Mouse (Mus musculus) cerebellum, adult 2 months (tissue): Measurements from ENCODE around the gene Lad1. TPM values are rescaled to one million over a fixed set of nuclear protein-coding genes. Genes with fewer than 3 reads are reported as not detected.

Experiments
- DNase-seq, 2 experiments: peaks; one replicate each; pipeline ENCODE4 v3.0.0; 2021
- H3K27ac ChIP-seq: fragments of 200-500 bp; 2 replicates; pipeline ENCODE4 v1.5.1; 2012; ENCODE audit warnings: low read length, control low read depth, inconsistent platforms; ENCODE audit not compliant: insufficient read depth
- H3K27me3 ChIP-seq: fragments of 200-500 bp; 2 replicates; pipeline ENCODE4 v1.6.1; 2012; ENCODE audit warnings: inconsistent platforms, mild to moderate bottlenecking, low read length, moderate library complexity; ENCODE audit not compliant: control insufficient read depth, insufficient read depth
- H3K4me1 ChIP-seq: fragments of 200-500 bp; 2 replicates; pipeline ENCODE4 v1.6.1; 2011; ENCODE audit warnings: low read length; ENCODE audit not compliant: control insufficient read depth, insufficient read depth
- H3K4me3 ChIP-seq: fragments of 200-500 bp; replicated peaks from 2 replicates; pipeline ENCODE3; 2011; ENCODE audit warnings: mild to moderate bottlenecking, low read depth, low read length, control low read depth; ENCODE audit not compliant: insufficient read depth
- CTCF ChIP-seq: fragments of 200-500 bp; IDR thresholded peaks from 2 replicates; pipeline ENCODE4 v1.5.1; 2011; ENCODE audit warnings: low read depth, mild to moderate bottlenecking, control low read depth, low read length, moderate library complexity, borderline replicate concordance; ENCODE audit not compliant: insufficient read depth
- POLR2A ChIP-seq: fragments of 200-500 bp; IDR thresholded peaks from 2 replicates; pipeline ENCODE4 v1.6.1; 2011; ENCODE audit warnings: low read length, control low read depth, borderline replicate concordance; ENCODE audit not compliant: insufficient read depth
- WGBS: fragments of 180-500 bp; shearing (Covaris S2); methylation state at CpG from one replicate; pipeline ENCODE4 v1.1.7; 2018; 5-methylcytosine and 5-hydroxymethylcytosine counted together
- polyA plus RNA-seq: library from polyadenylated mRNA; depleted of rRNA; stranded (reverse); fragments of >200 nt; gene quantifications from 2 replicates; pipeline ENCODE4 v1.2.3, GENCODE M21; 2012; rRNA removed

Gene Lad1
- 0.76 and 1.2 TPM in 2 replicates for polyA plus RNA-seq

GRCm38 (mm10) chr1:135818481-135819086 is at the start of gene Lad1:
TSS of gene Lad1 (plus strand) at chr1:135818598.
- H3K4me3 ChIP-seq: peak within 1 kb of the TSS; percentile 20
- TF ChIP-seq POLR2A: no peak
- DNase-seq: peak; percentile 14 to 23
- no peak within 1 kb of the TSS for H3K27ac ChIP-seq
- peaks cover 3% of the 10 kb centered on the region; the same call in 1 of the 2 replicates for H3K4me1 ChIP-seq
- H3K27me3 ChIP-seq: peaks cover 5% of the 10 kb centered on the region; the same call in 1 of the 2 replicates
- WGBS: under 1% methylated on average over 63 of the region's 63 CpGs

- no peak overlapping the region for H3K27ac ChIP-seq
- no peaks in the 10 kb centered on the region for H3K4me1 ChIP-seq
- DNase-seq: no peak
- no peak for TF ChIP-seq CTCF
- TF ChIP-seq POLR2A: no peak
- H3K27me3 ChIP-seq: no peaks in the 10 kb centered on the region
- H3K4me3 ChIP-seq: no peak overlapping the region
- WGBS: 78% methylated on average over 7 of the region's 7 CpGs
Observed at GRCm38 (mm10) chr1:135770237-135770636, 48.2 kb upstream of the Lad1 start.

GRCm38 (mm10) chr1:135770896-135771572 is 47.4 kb upstream of the Lad1 start:
- H3K4me3 ChIP-seq: no peak overlapping the region
- no peaks in the 10 kb centered on the region for H3K27me3 ChIP-seq
- DNase-seq: no peak
- TF ChIP-seq POLR2A (no peak), CTCF (no peak)
- no peak overlapping the region for H3K27ac ChIP-seq
- no peaks in the 10 kb centered on the region for H3K4me1 ChIP-seq
- WGBS: 33% methylated on average over 12 of the region's 12 CpGs

GRCm38 (mm10) chr1:135771573-135771970 is 46.8 kb upstream of the Lad1 start:
- TF ChIP-seq CTCF: no peak
- no peak for TF ChIP-seq POLR2A
- 49% methylated on average over 8 of the region's 8 CpGs for WGBS

GRCm38 (mm10) chr1:135776596-135776995 is 41.8 kb upstream of the Lad1 start:
- Histone ChIP-seq H3K4me1 (no peaks in the 10 kb centered on the region; the same call in 1 of the 2 replicates), H3K4me3 (no peak overlapping the region), H3K27me3 (no peaks in the 10 kb centered on the region), H3K27ac (no peak overlapping the region)
- DNase-seq: no peak
- no peak for TF ChIP-seq CTCF
- TF ChIP-seq POLR2A: no peak

More at GRCm38 (mm10) chr1:135771573-135771970, 46.8 kb upstream of the Lad1 start:
- Histone ChIP-seq H3K27me3 (no peaks in the 10 kb centered on the region), H3K4me1 (no peaks in the 10 kb centered on the region), H3K27ac (no peak overlapping the region), H3K4me3 (no peak overlapping the region)
- no peak for DNase-seq

GRCm38 (mm10) chr1:135777046-135777445 is 41.4 kb upstream of the Lad1 start:
- 100% methylated on average over 1 of the region's 1 CpGs for WGBS
- H3K27ac ChIP-seq: no peak overlapping the region
- TF ChIP-seq CTCF: no peak
- no peak for TF ChIP-seq POLR2A
- H3K27me3 ChIP-seq: no peaks in the 10 kb centered on the region
- no peaks in the 10 kb centered on the region; the same call in 1 of the 2 replicates for H3K4me1 ChIP-seq
- DNase-seq: no peak
- no peak overlapping the region for H3K4me3 ChIP-seq

- no peak within 1 kb of the TSS for H3K27ac ChIP-seq
- H3K4me3 ChIP-seq: no peak within 1 kb of the TSS
- no peak for TF ChIP-seq POLR2A
- no peak for TF ChIP-seq CTCF
- 25% methylated on average over 22 of the region's 22 CpGs for WGBS
- DNase-seq: no peak
- H3K4me1 ChIP-seq: no peaks in the 10 kb centered on the region; the same call in 1 of the 2 replicates
- no peaks in the 10 kb centered on the region for H3K27me3 ChIP-seq
Observed at GRCm38 (mm10) chr1:135778780-135779535, 39.4 kb upstream of the Lad1 start, which contains the start of gene Tnni1. TSS of gene Tnni1 (plus strand) at chr1:135779434.
